8 mouse cellular contexts compared by ENCODE assay signal in genomic region chr5:137518436-137518835, GRCm38 (mm10). TPM values are rescaled to one million over a fixed set of nuclear protein-coding genes. Genes with fewer than 3 reads are reported as not detected.
DNase-seq lines count a peak whose midpoint lies in the region; ATAC-seq and TF ChIP-seq lines count a peak whose summit lies in the region.

TSS of gene Gigyf1 (plus strand) at chr5:137518548.

- no peaks in the 10 kb centered on the region for H3K4me1 ChIP-seq in forebrain, embryonic 14.5 days (ENCODE audit: control insufficient read depth, insufficient read depth, low read length)
- peaks cover 31% of the 10 kb centered on the region for H3K4me1 ChIP-seq in hindbrain, embryonic 13.5 days (replicated peaks)
- H3K4me1 ChIP-seq in lung, postnatal 0 days (ENCODE audit: insufficient read depth, low read depth, low read length), result no peaks in the 10 kb centered on the region
- H3K4me1 ChIP-seq in stomach, embryonic 14.5 days (ENCODE audit: control insufficient read depth, insufficient read depth, low read length), result no peaks in the 10 kb centered on the region

- TF ChIP-seq EP300 in lung, postnatal 0 days (IDR thresholded peaks at IDR 0.05), result no peak

- no peak within 1 kb of the TSS for H3K9ac ChIP-seq in forebrain, embryonic 14.5 days (ENCODE audit: low read length)
- no peak within 1 kb of the TSS for H3K9ac ChIP-seq in hindbrain, embryonic 13.5 days
- H3K9ac ChIP-seq in lung, postnatal 0 days (replicated peaks; ENCODE audit: low read depth), result no peak within 1 kb of the TSS
- no peak within 1 kb of the TSS for H3K9ac ChIP-seq in stomach, embryonic 14.5 days (replicated peaks; ENCODE audit: low read depth, low read length)

- intact Hi-C loops in left cerebral cortex, adult 2 months (cut with DNase I), result loop anchor here (10.0 kb wide), 1 partner anchor 56 kb away; no protein-coding TSS in a partner anchor

- ATAC-seq in activated CD4-positive, CD25-positive, alpha-beta regulatory T cell, adult 4 months, result no peak
- ATAC-seq in forebrain, embryonic 14.5 days, result no peak
- ATAC-seq in hindbrain, embryonic 13.5 days (ENCODE audit: low FRiP score), result no peak
- ATAC-seq in lung, postnatal 0 days, result peak; percentile 48
- ATAC-seq in stomach, embryonic 14.5 days (ENCODE audit: insufficient number of reproducible peaks, insufficient read depth, low FRiP score, low read depth), result no peak

- no peaks in the 10 kb centered on the region for H3K9me3 ChIP-seq in forebrain, embryonic 14.5 days (replicated peaks; ENCODE audit: control insufficient read depth, low read length)
- no peaks in the 10 kb centered on the region for H3K9me3 ChIP-seq in hindbrain, embryonic 13.5 days
- no peaks in the 10 kb centered on the region for H3K9me3 ChIP-seq in lung, postnatal 0 days (ENCODE audit: low read length)
- H3K9me3 ChIP-seq in stomach, embryonic 14.5 days (ENCODE audit: control insufficient read depth, low read depth, low read length), result no peaks in the 10 kb centered on the region

- TF ChIP-seq CTCF in left cerebral cortex, adult 2 months (IDR thresholded peaks at IDR 0.05), result peak; percentile 59
- peak; percentile 75 for TF ChIP-seq CTCF in lung, postnatal 0 days (IDR thresholded peaks at IDR 0.05)

- H3K4me3 ChIP-seq in left cerebral cortex, adult 2 months, result no peak within 1 kb of the TSS
- no peak within 1 kb of the TSS for H3K4me3 ChIP-seq in forebrain, embryonic 14.5 days (ENCODE audit: low read depth, low read length)
- no peak within 1 kb of the TSS for H3K4me3 ChIP-seq in hindbrain, embryonic 13.5 days
- H3K4me3 ChIP-seq in lung, postnatal 0 days (ENCODE audit: low read depth, low read length), result no peak within 1 kb of the TSS
- no peak within 1 kb of the TSS for H3K4me3 ChIP-seq in stomach, embryonic 14.5 days (ENCODE audit: low read depth, low read length)

- H3K27me3 ChIP-seq in forebrain, embryonic 14.5 days (replicated peaks; ENCODE audit: control insufficient read depth, insufficient read depth, low read length), result no peaks in the 10 kb centered on the region
- no peaks in the 10 kb centered on the region for H3K27me3 ChIP-seq in hindbrain, embryonic 13.5 days
- no peaks in the 10 kb centered on the region for H3K27me3 ChIP-seq in lung, postnatal 0 days (replicated peaks; ENCODE audit: insufficient read depth, low read length)
- no peaks in the 10 kb centered on the region for H3K27me3 ChIP-seq in stomach, embryonic 14.5 days (ENCODE audit: control insufficient read depth, insufficient read depth, low read length)

- H3K36me3 ChIP-seq in forebrain, embryonic 14.5 days (ENCODE audit: control insufficient read depth, insufficient read depth, low read length), result peaks cover 66% of the 10 kb centered on the region
- H3K36me3 ChIP-seq in hindbrain, embryonic 13.5 days, result peaks cover 69% of the 10 kb centered on the region
- H3K36me3 ChIP-seq in lung, postnatal 0 days (ENCODE audit: insufficient read depth, low read length), result peaks cover 33% of the 10 kb centered on the region; the same call in 1 of the 2 replicates
- peaks cover 63% of the 10 kb centered on the region for H3K36me3 ChIP-seq in stomach, embryonic 14.5 days (ENCODE audit: control insufficient read depth, insufficient read depth, low read length)

- no peak within 1 kb of the TSS for H3K4me2 ChIP-seq in forebrain, embryonic 14.5 days (ENCODE audit: low read length)
- no peak within 1 kb of the TSS for H3K4me2 ChIP-seq in hindbrain, embryonic 13.5 days
- H3K4me2 ChIP-seq in lung, postnatal 0 days (replicated peaks; ENCODE audit: low read depth, low read length), result no peak within 1 kb of the TSS
- H3K4me2 ChIP-seq in stomach, embryonic 14.5 days (replicated peaks; ENCODE audit: low read depth, low read length), result no peak within 1 kb of the TSS

- no peak within 1 kb of the TSS for H3K27ac ChIP-seq in left cerebral cortex, adult 2 months
- no peak within 1 kb of the TSS for H3K27ac ChIP-seq in forebrain, embryonic 14.5 days (ENCODE audit: low read depth, low read length)
- no peak within 1 kb of the TSS for H3K27ac ChIP-seq in hindbrain, embryonic 13.5 days
- H3K27ac ChIP-seq in lung, postnatal 0 days (ENCODE audit: low read length), result no peak within 1 kb of the TSS
- no peak within 1 kb of the TSS for H3K27ac ChIP-seq in stomach, embryonic 14.5 days (ENCODE audit: low read length)

- WGBS in forebrain, embryonic 14.5 days, result 77% methylated on average over 5 of the region's 5 CpGs
- WGBS in hindbrain, embryonic 13.5 days, result 81% methylated on average over 5 of the region's 5 CpGs
- 73% methylated on average over 5 of the region's 5 CpGs for WGBS in lung, postnatal 0 days
- WGBS in stomach, embryonic 14.5 days, result 68% methylated on average over 5 of the region's 5 CpGs

- no peak for DNase-seq in left cerebral cortex, adult 2 months (ENCODE audit: extremely low spot score in 1 of 2, low spot score in 2 of 2)
- no peak for DNase-seq in left cerebral cortex, adult 9 months (ENCODE audit: low spot score in 2 of 2)
- DNase-seq in forebrain, embryonic 14.5 days (ENCODE audit: low spot score), result no peak
- DNase-seq in lung, postnatal 0 days (ENCODE audit: low spot score), result peak; percentile 57
- no peak for DNase-seq in Muller cell, postnatal 12 days (ENCODE audit: inconsistent ontology term)

RNA-seq across cellular contexts. Expression of gene Gigyf1, which starts in this region (rescaled TPM):
- 10 to 100 TPM; 58.1 to 59.9 TPM for total RNA-seq in left cerebral cortex, adult 2 months (2021)
- 10 to 100 TPM; 18.5 to 22.6 TPM for polyA plus RNA-seq in activated CD4-positive, CD25-positive, alpha-beta regulatory T cell, adult 4 months (2017; shearing (Covaris generic))
- polyA plus RNA-seq in forebrain, embryonic 14.5 days (2014; fragmentation: Nextera tagmentation; extraction: Ambion mirVana), result 11.5 and 13.0 TPM in 2 replicates
- polyA plus RNA-seq in hindbrain, embryonic 13.5 days (2015; fragmentation: Nextera tagmentation; extraction: Ambion mirVana), result 17.9 and 19.5 TPM in 2 replicates
- 10.6 and 12.4 TPM in 2 replicates for polyA plus RNA-seq in lung, postnatal 0 days (2015; fragmentation: Nextera tagmentation; extraction: Ambion mirVana)
- 16.0 and 16.3 TPM in 2 replicates for polyA plus RNA-seq in stomach, embryonic 14.5 days (2014; fragmentation: Nextera tagmentation; extraction: Ambion mirVana)
